Mouse (Mus musculus): ENCODE measurements around the gene Fnbp1. TPM values are rescaled to one million over a fixed set of nuclear protein-coding genes. Genes with fewer than 3 reads are reported as not detected.
"Not testable (repeated sequence)": the region's sequence is repeated elsewhere in the genome, so short reads cannot be mapped to it uniquely, and the experiment has no call there.

Fnbp1 gene
- total RNA-seq (2021): 100 to 1,000 TPM in 1 of 2 experiments, 10 to 100 TPM in 1; 97.8 to 101 TPM
- long read RNA-seq, experiment 1, full-length matches to known transcripts: 2 of 44 reads
- long read RNA-seq, experiment 1, partial matches to known transcripts: 4 of 44 reads
- long read RNA-seq, experiment 1, other reads (novel, unspliced or antisense): 38 of 44 reads
- long read RNA-seq, experiment 2, partial matches to known transcripts: 1 of 31 reads
- long read RNA-seq, experiment 2, other reads (novel, unspliced or antisense): 28 of 31 reads

DNA sequence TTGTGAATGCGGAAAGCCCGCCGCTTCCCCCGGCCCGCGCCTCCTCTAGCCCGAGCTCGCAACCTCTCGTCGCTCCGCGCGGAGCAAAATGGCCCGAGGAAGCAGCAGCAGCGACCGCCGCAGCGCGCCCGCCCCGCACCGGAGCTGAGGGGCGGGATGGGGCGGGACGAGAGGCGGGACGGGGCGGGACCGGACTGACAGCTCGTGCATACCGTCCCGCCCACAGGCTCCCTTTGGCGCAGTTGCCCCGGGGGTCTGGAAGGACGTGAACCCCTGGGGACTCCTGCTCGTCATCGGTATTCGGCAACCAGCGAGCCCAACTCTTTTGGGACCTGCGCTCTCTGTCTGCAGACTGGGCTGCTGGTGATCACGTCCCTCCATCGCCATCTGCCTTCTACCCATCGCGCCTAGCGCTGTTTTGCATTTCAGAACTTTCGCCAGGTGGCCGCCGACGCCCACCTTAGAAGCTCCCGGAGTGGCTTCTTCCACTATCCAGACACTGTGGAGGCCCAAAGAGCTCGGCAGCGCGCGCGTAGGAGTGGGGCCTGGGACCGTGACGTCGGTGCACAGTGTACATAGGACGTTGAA is at the start of gene Fnbp1:
Gene Fnbp1 (minus strand): TSS at position 142 of the 588 bp plus-strand sequence.
- DNase-seq (ENCODE audit: low spot score in 2 of 2): peak; percentile 80 to 90

DNA sequence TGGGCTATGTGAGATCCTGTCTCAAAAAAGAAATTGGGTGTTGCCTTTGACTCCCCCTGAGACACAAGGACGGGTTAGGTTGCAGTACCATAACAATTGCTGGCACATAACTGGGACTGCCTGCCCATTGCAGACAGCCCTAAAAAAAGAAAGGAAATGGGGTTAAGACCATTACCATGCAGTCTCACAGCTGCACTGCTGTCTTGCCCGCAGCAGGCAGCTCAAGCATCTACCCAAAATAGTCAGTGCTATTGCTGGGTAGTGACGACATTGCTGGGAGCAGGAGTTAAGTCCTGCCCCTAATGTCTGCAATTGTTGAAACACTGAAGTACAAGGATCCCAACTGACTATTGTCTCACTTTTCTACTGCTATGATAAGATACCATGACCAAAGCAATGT is 47.8 kb upstream of the Fnbp1 start:
- no peak for DNase-seq (ENCODE audit: low spot score in 2 of 2)

DNA sequence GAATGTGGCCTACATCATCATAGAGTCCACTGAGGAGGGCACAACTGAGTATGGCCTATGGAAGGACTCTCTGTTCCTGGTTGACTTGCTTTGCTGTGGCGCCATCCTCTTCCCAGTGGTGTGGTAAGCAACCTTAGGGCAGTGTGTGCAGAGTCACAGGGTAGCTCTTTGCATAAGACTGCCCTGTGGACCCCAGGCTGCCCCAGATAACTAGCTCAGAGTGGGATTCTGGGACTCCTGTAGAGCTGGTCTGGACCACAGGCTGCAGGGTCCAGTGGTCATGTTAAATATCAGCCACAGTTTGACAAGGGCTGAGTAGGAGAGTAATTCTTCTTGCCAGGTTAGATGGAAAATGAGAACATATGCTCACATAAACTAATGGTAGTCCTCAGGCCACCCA is 46.9 kb upstream of the Fnbp1 start:
- DNase-seq (ENCODE audit: low spot score in 2 of 2): no peak

DNA sequence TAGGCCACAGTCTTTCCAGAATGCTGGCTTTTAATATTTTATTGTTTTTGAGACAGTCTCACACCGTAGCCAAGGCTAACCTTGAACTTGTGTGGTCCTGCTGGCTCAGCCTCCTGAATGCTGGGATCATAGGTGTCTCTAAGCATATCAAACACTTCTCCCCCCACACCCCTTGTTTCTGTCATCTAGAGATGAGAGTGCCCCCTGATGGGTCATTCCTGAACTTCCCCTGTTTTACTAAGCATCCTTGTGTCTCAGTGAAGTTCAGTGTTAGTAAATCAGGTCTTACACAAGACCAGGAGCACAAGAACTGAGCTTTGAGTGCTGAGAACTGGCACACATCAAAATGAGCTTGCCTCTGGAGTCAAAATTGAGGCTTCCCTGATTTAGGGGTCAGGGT is 42.0 kb upstream of the Fnbp1 start:
- DNase-seq (ENCODE audit: low spot score in 2 of 2): no peak

DNA sequence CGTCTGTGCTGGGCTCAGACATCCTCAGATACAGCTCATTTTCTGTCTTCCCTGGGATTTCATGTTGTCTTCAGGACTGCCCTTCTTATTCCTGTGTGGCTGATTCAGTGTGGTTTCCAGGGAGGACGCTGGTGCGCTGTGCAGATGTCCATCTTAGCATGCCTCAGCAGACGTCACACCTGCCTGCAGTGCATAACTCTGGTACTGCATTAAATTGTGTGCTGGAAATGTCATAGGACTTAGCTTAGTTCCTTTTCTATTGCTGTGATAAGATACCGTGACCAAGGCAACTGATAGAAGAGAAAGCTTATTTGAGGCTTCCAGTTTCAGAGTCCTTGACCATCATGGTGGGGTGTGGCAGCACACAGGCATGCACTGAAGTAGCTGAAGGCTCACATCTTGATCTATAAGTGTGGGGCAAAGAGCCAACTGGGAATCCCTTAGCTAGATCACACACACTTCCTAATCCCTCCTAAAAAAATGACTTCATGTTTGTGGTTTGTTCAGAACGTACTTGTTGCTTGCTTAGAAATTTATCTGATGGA is 41.0 kb upstream of the Fnbp1 start:
- DNase-seq (ENCODE audit: low spot score in 2 of 2): no peak

DNA sequence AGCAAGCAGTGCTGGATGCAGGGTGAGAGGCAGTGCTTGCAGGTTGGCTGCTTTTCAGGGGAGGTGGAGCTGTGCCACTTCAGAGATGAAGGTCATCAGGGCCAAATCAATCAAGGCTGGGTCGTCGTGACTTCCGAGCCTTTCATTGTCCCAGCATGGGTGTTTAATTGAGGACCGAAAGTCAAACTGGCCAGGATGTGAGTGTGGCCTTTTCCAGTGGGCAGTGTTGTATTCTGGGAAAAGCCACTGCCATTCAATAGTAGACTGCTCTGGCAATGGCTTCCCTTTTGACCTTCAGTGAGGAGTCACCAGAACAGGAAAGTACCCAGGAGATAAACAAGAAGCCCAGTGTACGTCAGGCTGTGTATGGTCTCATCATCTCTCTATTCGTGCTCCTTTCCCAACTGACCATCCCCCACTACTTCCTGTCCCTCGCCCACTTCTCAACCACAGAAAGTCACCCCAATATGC is 38.3 kb upstream of the Fnbp1 start:
- DNase-seq (ENCODE audit: low spot score in 2 of 2): no peak

DNA sequence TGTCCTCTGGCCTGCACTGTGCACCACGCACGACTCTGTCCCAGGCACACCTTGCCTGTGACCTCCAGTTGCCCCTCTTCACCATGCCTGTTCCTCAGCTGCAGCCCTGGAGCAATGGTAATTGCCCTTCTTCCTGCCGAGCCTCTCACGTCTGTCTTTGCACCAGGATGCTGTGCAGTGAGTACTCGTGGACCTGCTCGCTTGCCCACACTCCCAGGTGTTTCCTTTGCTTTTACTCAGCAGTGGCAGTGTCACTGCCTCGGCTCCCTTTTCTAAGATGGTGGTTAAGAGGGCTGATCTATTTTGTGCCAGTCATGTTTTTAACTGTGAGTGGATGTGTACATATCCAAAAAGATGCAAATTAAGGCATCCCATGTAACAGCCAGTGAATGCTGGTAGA is 37.7 kb upstream of the Fnbp1 start:
- DNase-seq (ENCODE audit: low spot score in 2 of 2): no peak

DNA sequence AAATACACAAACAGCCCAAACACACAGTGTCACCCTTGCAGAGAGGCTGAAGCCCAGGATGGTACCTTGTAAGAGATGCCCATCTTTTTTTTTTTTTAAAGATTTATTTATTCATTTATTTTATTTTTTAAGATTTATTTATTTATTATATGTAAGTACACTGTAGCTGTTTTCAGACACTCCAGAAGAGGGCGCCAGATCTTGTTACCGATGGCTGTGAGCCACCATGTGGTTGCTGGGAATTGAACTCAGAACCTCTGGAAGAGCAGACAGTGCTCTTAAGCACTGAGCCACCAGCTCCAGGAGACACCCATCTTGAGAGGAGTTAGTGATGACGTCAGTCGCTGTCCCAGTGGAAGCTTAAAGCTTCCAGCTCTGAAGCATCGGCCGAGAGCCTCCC is 36.8 kb upstream of the Fnbp1 start:
- not testable (repeated sequence) for DNase-seq (ENCODE audit: low spot score in 2 of 2)

DNA sequence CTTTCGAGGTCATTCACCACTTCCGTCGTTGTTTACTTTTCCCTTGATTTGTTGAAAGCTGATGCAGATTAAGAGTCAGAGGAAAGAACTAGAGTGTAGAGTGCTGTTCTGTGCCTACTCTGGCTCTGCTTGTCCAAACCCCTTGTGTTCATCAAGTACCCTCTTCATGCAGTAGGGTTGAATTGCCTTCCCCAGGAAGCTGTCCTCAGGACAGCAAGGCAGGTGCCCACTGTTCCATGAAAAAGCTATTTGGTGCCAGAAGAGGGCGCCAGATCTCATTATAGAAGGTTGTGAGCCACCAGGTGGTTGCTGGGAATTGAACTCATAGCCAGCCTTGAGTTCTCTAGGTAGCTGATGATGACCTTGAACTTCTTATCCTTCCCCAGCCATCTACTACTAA is 31.5 kb upstream of the Fnbp1 start:
- DNase-seq (ENCODE audit: low spot score in 2 of 2): no peak

DNA sequence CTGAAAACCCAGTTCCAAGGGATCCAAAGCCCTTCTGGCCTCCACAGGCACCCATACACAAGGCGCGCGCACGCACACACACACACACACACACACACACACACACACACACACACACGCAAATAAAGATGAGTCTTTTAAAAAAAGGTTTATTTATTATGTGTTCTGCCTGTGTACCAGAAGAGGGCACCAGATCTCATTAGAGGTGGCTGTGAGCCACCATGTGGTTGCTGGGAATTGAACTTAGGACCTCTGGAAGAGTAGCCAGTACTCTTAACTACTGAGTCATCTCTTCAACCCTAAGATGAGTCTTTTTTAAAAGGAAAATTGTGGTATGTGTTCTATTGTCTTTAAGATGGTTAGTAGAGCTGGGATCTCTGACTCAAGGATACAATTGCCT is 30.7 kb upstream of the Fnbp1 start:
- DNase-seq (ENCODE audit: low spot score in 2 of 2): no peak

DNA sequence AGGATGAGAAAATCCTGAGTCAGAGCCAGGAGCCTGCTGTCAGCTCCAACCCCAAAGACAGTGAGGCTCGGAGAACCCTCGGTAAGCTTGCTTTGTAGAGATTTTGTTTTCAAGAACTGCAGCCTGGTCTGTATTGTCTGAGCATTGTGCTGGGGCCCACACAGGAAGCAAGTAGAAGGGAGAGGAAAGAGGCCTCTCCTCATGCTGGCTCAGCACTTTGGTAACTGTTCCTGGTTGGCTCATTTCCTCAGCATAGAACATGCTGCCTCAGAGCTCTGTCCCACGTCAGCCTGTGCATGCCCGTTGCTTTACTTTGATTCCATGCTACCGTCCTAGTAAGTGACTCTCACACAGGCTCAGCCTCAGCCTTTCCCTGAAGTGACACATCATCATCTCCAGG is 30.2 kb upstream of the Fnbp1 start:
- DNase-seq (ENCODE audit: low spot score in 2 of 2): no peak

DNA sequence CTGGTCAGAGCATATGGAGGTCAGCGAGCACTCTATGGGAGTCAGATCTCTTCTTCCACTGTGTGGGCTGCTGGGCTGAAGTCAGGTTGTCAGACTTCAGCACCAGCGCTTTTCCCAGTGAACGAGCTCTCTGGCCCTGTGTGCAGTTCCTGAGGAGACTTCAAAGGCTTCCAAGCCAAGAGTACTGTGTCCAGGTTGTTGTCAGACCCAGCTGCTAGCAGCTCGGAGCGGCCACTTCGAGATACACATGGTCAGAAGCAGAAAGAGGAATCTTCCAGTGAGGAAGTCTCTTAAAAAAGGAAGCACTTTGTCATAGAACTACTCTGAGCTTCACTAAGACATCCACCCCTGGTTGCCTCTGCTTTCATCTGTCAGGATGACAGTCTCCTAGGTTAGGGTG is 28.4 kb upstream of the Fnbp1 start:
- no peak for DNase-seq (ENCODE audit: low spot score in 2 of 2)

DNA sequence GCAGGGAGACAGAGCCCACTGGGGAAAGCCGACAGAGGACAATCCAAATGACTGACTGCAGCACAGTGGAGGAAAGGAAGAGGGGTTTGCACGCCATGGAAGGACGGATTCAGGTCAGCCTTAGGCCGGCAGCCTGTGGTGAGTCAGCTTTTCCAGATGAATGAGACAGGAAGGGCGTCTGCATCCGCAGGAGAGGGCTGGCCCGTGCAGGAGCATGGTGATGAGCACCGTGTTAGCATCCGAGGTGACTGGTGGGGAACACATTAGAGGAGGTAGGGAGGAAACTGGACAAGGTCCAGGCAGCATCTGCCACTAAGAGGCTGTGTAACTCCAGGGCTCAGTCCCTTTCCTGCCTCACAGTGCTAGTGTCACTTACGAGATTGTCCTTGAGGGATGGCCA is 27.2 kb upstream of the Fnbp1 start:
- no peak for DNase-seq (ENCODE audit: low spot score in 2 of 2)

DNA sequence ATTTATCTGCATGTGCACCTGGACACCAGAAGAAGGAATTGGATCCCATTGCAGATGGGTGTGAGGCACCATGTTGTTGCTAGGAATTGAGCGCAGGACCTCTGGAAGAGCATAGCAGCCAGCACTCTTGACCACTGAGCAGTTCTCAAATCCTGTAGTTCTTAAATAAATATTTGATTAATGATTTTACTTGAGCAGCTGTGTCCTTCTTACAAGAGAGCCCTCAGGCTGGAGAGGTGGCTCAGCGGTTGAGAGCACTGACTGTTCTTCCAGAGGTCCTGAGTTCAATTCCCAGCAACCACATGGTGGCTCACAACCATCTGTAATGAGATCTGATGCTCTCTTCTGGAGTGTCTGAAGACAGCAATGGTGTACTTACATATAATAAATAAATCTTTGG is 25.8 kb upstream of the Fnbp1 start:
- not testable (repeated sequence) for DNase-seq (ENCODE audit: low spot score in 2 of 2)

DNA sequence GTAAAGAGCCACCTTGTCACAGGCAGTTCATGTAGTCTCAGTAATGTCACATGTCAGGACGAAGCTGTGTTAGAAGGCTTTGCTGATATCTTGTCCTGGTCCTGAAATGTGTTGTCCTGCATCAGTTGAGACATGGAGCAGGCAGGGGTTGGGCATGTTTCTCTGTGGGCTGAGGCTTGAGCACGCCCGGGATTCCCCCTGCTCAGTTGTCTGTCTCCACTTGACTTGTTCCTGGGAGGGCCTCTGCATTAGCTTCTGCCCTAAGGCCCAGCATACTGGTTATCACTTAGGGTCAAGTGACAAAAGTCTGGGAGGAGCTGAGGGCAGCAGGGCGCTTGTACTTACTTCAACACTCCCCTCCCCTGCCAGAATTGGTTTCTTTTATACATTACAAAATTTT is 23.7 kb upstream of the Fnbp1 start:
- DNase-seq (ENCODE audit: low spot score in 2 of 2): no peak

DNA sequence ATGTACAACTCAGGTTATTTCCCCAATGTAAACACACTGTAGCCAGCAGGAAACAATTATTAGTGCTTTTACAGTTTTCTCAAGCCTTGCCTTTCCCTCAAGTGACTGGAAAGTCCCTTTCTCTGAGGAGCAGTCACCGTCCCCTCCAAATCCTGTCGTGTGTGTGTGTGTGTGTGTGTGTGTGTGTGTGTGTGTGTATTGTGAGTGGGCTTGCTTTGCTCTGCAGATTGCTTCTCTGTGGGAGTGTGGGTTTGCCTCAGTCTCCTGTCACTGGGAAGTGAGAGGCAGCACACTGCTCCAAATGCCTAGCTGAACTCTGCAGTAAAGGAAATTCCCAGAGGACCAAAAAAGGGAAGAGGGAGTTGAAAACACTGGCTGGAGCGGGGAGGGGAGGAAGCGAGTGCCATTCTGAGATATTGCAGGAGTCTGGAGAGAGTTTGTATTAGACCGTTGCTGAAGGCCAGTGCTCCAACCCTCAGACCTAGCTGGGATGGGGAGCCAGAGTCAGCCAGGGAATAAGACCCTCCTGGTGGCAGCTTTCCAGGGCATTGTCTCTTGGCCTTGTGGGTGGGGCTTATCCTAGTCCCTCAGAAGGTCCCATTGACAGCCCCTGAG is 23.1 kb upstream of the Fnbp1 start:
- DNase-seq (ENCODE audit: low spot score in 2 of 2): peak; percentile 13 to 45

DNA sequence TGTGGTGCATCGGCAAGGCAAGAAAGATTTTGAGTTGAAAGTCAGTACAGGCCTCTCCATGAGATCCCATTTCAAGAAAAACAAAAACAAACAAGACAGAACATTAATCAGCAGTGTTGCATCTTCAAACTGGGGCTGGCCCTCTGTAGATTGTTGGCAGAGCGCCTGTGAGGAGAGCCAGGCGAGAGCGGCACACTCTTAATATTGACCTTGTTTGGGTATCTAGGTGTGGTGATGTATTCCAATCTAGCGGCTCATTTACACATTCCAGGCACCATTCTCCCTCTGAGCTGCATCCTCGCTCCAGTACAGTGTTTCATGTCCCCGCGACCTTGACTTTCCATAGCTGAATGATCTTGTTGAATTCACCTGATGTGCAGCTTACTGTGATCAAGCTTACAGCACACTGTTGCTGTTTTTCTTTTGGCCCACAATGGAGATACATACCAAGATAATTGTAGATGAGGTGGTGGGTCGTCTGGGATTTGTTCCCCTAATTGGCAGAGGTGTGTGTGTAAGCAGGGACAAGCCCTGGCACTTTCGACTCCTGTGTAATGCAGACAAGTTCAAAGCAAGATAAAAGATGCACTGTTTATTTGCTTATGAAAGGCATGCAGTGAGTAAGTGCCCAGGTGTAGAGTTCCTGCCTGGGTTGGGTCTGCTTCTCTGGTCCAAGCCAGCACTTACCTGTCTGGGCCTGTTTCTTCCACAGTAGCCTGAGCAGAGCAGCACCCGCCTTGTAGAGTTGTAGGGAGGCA is 21.7 kb upstream of the Fnbp1 start:
- DNase-seq (ENCODE audit: low spot score in 2 of 2): no peak

DNA sequence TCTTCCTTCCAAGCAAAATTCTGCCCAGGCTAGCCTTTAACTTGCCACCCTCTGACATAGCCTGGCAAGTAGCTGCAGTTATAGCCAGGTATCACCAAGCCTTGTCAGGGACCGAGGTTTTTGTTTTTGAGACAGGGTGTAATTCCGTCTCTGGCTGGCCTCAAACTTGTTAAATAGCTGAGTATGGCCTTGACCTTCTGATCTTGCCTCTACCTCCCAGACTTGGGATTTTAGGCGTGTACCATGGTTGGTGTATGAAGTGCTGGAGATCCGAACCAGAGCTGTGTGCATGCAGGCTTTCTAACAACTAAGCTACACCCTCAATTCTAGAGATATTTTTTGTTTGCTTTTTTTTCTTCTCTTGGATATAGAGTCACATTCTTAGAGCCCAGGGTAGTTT is 19.8 kb upstream of the Fnbp1 start:
- no peak for DNase-seq (ENCODE audit: low spot score in 2 of 2)

DNA sequence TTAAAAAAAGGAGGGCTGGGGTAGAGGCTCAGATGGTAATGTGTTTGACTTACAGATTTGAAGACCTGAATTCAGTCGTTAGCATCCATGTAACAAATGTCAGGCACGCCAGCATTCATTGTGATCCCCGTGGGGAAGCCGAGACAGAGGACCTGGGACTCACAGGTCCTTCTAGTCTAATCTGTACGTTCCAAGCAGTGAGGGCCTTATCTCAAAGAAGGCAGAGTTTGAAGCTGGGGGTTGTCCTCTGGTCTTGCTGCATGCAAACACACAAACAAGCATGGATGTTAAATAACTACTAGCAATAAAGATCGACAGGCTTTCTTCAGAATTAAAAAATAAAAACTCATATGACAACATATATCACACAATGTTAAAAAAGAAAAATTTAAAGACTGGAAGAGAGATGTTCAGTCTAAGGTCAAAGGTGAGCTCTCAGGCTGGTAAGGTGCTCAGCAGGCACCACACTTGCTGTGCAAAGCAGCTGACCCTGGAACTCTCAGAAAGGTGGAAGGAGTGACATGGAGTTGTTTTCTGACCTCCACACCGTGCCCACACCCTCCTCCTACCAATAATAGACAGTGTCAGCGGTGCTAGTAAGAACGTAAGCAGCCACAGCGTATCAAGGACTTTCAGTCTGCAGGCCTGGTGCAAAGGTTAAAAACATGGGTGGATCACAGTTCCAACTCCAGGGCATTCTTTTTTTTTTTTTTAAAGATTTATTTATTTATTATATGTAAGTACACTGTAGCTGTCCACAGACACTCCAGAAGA is 18.5 kb upstream of the Fnbp1 start:
- no peak for DNase-seq (ENCODE audit: low spot score in 2 of 2)

DNA sequence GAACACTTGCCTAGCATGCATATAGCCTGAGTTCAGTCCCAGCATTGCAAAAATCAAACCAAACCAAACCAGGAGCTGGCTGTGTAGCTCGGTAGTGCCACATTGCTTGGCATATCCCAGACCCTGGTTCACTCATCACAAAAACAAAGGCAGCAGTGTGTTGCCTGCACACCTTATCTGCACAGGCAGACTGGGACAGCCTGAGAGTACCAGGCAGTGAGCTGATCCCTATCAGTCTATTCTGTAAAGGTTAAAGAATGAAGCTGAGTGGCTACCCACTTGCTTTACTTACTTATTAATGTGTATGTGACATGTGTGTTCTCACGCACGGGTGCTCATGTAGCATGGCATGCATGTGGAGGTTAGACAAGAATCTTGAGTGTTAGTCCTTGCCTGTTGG is 15.0 kb upstream of the Fnbp1 start:
- DNase-seq (ENCODE audit: low spot score in 2 of 2): no peak
